Mouse (Mus musculus) c-Kit-positive CD71-negative TER-119-negative erythroid progenitor cells, embryonic 14.5 days (primary cell): Measurements from ENCODE around the gene Ccnj.

Source experiments
- DNase-seq: peaks from one replicate; pipeline ENCODE4 v3.0.0-alpha.2; 2013; ENCODE audit warnings: low read depth

Ccnj gene

GRCm38 (mm10) chr19:40844731-40845130 lies 13.7 kb downstream of the Ccnj start:
- no peak for DNase-seq

DNA sequence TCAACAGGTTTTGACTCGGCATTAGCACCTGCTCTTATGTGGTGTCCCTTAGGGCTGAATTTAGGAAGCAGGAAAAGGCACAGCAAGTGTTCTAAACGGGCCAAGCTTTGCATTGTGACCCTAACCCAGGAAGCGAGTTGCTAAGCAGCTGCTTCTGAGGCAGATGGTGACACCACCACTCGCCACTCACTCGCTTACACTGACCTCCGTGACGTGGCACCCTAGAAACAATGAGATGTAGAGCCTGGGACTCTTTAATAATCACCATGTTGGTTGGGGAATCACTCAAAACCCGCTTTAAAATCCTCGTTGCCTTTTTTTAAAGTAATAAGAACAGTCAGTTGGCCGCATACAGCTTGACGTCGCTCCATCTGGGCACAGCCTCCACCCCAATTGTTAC lies 18.3 kb downstream of the Ccnj start:
- DNase-seq: no peak

GRCm38 (mm10) chr19:40859555-40859954 lies 28.5 kb downstream of the Ccnj start:
- DNase-seq: no peak

DNA sequence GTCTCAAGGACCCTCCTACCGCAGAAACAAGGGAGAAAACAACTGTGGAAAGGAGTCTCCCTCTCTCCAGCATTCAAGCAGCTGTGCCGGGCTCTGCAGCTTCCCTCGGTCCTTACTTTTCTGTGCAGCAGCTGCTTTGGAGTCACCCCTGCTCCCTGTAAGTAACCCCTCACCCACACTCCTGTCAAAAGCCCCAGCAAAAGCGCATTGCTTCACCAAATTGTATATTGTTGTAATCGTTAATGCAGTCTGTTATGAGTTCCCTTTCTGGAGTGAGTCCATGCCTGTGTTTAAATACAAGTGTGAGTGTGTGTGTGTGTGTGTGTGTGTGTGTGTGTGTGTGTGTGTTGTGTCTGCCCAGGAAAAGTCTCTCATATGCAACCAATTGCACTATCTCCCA lies 37.2 kb downstream of the Ccnj start:
- DNase-seq: no peak

DNA sequence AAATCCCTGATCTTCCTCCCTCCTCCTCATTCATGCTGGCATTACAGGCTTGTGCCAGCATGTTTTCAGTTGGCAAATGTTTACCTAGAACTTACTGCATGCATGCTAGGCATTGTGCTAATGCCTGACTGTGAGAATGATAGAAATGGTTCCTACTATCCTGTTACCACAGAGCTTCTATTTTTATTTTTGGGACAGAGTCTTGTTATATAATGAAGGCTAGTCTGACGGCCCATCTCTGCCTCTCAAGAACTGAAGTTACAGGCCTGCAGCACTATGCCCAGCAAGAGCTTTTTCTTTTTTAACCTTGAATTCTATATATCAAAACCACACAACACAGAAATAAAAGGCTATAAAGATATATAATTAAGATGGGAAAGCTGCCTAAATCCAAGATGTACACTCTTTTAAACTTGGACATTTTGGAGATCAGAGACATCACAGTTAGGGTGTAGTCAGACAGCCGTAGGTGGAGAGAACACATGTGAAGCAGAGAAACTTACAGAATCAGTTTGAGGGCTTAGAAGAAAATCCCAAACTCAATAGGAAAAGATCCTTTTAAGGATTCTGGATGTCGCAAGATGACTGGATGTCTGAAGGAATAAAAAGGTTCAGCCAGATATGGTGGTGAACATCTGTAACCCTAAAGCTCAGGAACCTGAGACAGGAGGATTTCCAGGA lies 38.5 kb downstream of the Ccnj start:
- no peak for DNase-seq

- DNase-seq: peak; percentile 87
Measured at GRCm38 (mm10) chr19:40872955-40873665, 42.0 kb downstream of the Ccnj start.

GRCm38 (mm10) chr19:40881700-40882099 lies 50.6 kb downstream of the Ccnj start:
- no peak for DNase-seq

GRCm38 (mm10) chr19:40888887-40889286 lies 57.8 kb downstream of the Ccnj start:
- DNase-seq: no peak

DNA sequence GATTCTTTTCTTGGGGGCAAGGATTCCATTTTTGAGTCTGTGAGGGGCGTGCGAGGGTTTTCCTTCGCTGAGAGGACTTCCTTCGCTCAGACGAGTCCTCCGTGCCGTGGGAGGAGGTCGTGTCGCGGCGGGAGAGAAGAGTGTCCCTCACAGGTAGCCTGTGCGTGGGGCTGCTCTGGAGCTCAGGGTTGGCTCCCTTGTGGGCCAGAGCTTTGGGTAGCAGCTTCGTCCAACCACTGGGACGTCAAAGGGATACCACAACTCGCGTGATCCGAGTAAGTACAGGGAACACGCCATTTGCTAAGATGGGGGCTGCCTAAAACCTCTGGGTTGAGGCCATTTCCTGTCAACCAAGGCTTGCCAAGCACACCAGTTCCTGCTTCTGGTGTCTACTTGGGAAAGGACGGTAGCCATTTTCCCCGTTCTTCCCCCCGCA lies 63.0 kb downstream of the Ccnj start:
- no peak for DNase-seq

GRCm38 (mm10) chr19:40894519-40895392 lies 63.7 kb downstream of the Ccnj start, which contains the start of gene Zfp518a:
TSS of gene Zfp518a (plus strand) at chr19:40894705.
- peak; percentile 70 for DNase-seq

GRCm38 (mm10) chr19:40895393-40895703 lies 64.3 kb downstream of the Ccnj start:
- DNase-seq: peak; percentile 19
